Mouse (Mus musculus): ENCODE data around the gene Fcer2a. TPM values are rescaled to one million over a fixed set of nuclear protein-coding genes. Genes with fewer than 3 reads are reported as not detected.

The Fcer2a gene
- polyA plus RNA-seq, 1 experiment from 2014 or later = not detected

DNA sequence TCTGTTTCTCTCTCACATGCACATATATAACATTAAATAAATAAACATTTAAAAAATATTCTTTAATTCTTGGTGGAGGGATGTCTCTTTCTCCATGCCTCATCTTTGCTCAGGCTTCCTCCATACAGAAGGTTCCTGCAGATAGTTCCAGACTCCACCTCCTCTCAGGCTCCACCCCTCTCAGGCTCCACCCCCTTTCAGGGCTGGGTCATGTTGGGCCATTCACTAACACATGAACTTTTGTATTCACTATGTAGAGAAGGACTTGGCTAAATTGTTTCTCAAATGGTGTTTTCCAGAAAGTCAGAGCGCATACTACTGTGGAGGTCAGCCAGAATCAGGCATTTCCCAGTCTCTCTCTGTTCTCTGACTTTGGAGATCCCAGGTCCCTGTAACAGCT is 7.5 kb upstream of the Fcer2a start:
- Histone ChIP-seq H3K4me1 (replicated peaks) (no peaks in the 10 kb centered on the region), H3K27me3 (no peaks in the 10 kb centered on the region), H3K36me3 (no peaks in the 10 kb centered on the region), H3K4me3 (no peak overlapping the region), H3K9ac (no peak overlapping the region), H3K4me2 (no peak overlapping the region), H3K27ac (no peak overlapping the region), H3K9me3 (replicated peaks) (no peaks in the 10 kb centered on the region)
- 93% methylated on average over 1 of the region's 1 CpGs for WGBS
- ATAC-seq (replicated peaks; ENCODE audit: insufficient number of reproducible peaks, insufficient read depth, low FRiP score, low read depth) = no peak

DNA sequence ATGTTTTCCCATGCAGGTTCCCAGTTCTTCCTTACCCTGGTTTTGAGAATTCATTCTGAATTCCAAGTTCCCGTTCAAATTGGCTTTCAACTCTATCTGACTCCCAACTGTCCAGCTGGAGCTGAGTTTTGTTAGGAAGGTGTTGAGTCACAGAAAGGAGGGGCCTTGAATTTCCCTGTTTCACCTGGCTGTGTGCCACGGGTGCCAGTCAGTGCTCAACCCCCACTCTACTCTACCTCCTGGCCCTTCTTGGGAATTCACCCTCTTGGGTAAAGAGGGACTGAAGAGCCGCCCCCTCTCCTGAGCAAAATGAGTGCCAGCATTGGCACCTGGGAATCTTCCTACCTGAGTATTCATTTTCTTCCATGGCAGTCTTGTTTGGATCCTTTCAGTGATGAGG is 3.2 kb downstream of the Fcer2a start:
- no peak overlapping the region for H3K9ac ChIP-seq
- H3K36me3 ChIP-seq = no peaks in the 10 kb centered on the region
- ATAC-seq (replicated peaks; ENCODE audit: insufficient number of reproducible peaks, insufficient read depth, low FRiP score, low read depth) = no peak

DNA sequence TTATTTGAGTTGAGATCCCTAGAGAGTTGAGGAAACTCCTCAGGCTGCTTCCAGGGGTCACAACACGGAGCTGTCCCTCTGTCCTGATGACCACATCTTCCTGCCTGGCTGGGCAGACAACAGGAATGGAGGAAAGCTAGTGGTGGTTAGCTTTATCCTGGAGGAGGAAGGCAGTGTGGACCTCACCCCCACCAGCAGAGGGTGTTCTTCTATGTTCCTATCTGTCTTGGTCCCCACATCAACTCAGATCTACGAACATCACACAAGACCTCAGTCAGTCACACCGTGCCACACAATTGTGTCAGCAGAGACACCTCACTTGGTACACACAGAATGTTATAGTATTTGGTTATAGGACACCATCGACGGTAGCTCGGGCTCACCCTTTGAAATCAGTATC is 6.4 kb downstream of the Fcer2a start:
- Histone ChIP-seq H3K4me3 (no peak overlapping the region), H3K9ac (no peak overlapping the region), H3K4me2 (no peak overlapping the region), H3K9me3 (replicated peaks) (no peaks in the 10 kb centered on the region), H3K36me3 (no peaks in the 10 kb centered on the region), H3K27ac (no peak overlapping the region), H3K27me3 (no peaks in the 10 kb centered on the region), H3K4me1 (replicated peaks) (no peaks in the 10 kb centered on the region)
- WGBS = 71% methylated on average over 6 of the region's 6 CpGs
- no peak for ATAC-seq (replicated peaks; ENCODE audit: insufficient number of reproducible peaks, insufficient read depth, low FRiP score, low read depth)

More for the DNA sequence above, 3.2 kb downstream of the Fcer2a start:
- H3K4me1 ChIP-seq (replicated peaks) = no peaks in the 10 kb centered on the region
- no peaks in the 10 kb centered on the region for H3K9me3 ChIP-seq (replicated peaks)
- no peak overlapping the region for H3K4me3 ChIP-seq
- H3K27me3 ChIP-seq = no peaks in the 10 kb centered on the region
- H3K27ac ChIP-seq = no peak overlapping the region
- WGBS = 64% methylated on average over 3 of the region's 3 CpGs
- H3K4me2 ChIP-seq = no peak overlapping the region

DNA sequence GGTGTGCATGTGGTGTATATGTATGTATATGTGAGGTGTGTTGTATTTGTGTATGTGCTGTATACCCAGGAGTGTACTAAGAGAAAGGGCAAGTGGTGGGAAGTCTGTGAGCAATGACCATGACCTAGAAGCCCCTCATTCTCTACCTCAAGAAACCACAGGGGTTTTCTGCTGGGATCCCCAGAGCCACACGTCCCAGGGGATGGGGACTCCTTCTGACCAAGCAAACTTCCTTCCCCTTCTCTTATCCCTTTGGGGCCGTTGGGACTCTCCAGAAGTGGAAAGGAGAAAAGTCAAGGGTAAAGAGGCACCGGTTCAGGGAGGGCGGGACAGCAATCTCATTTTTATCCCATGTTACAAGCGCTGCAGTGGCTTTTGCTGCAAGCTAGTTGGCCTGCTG is 8.6 kb downstream of the Fcer2a start:
- H3K4me3 ChIP-seq = no peak overlapping the region
- 60% methylated on average over 5 of the region's 5 CpGs for WGBS
- H3K4me1 ChIP-seq (replicated peaks) = no peaks in the 10 kb centered on the region
- H3K9ac ChIP-seq = no peak overlapping the region
- ATAC-seq (replicated peaks; ENCODE audit: insufficient number of reproducible peaks, insufficient read depth, low FRiP score, low read depth) = no peak
- H3K27me3 ChIP-seq = no peaks in the 10 kb centered on the region
- H3K9me3 ChIP-seq (replicated peaks) = no peaks in the 10 kb centered on the region
- peaks cover 9% of the 10 kb centered on the region; the same call in 1 of the 2 replicates for H3K36me3 ChIP-seq
- no peak overlapping the region for H3K4me2 ChIP-seq
- H3K27ac ChIP-seq = no peak overlapping the region

DNA sequence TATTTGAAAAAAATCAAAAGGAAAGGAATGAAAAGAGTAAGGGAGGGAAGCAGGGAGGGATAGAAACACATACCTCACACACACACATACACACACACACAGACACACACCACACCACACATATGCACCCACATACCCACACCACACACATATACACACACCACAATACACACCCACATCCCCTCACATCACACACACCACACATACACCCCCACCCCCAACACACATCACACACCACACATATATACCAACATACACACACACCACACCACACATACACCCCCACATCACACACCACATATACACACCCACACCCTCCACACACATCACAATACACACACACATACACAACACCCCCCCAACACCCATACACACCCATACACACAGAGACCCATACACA is 9.4 kb downstream of the Fcer2a start:
- H3K4me2 ChIP-seq = no peak overlapping the region
- 0 out of 2 replicates have a peak, but pooled peaks have one; percentile 25 for ATAC-seq (replicated peaks; ENCODE audit: insufficient number of reproducible peaks, insufficient read depth, low FRiP score, low read depth)
- no peak overlapping the region for H3K27ac ChIP-seq
- no peak overlapping the region for H3K4me3 ChIP-seq
- H3K9ac ChIP-seq = no peak overlapping the region
- peaks cover 17% of the 10 kb centered on the region; the same call in 1 of the 2 replicates for H3K36me3 ChIP-seq
- H3K9me3 ChIP-seq (replicated peaks) = no peaks in the 10 kb centered on the region
- H3K4me1 ChIP-seq (replicated peaks) = no peaks in the 10 kb centered on the region
- H3K27me3 ChIP-seq = no peaks in the 10 kb centered on the region

DNA sequence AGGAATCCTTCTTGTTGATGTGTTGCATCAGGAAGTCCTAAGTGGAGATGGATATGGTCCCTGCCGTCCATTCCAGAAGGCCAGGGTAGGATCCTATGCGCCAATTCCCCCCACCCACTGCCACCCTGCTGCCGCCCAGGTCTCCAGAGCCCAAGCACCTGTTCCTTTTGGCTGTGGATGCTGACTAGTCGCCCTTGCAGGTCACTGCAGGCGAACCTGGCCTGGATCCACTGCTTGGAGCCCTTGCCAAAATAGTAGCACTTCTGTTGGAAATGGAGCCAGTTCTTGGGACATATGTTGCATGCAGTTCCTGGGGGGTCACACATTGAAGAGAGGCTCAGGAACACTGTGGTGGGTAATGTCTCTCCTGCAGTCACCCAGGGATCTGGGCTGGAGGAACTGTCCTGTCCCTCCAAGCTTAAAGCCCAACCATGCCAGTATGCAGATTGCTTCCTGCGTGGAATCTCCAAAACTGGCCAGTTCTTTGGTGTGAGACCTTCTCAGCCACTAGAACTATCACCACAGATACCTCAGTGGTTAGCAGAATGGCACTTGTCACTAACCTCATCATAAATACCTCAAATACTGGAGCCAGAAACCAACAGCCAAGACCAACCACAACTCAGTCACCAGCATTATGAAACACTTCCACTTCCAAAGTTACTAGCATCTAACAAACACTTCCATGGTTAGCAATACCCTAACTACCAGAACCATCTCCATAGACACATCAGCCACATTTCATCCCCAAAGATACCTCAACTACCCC is 10.4 kb downstream of the Fcer2a start:
- Histone ChIP-seq H3K27me3 (no peaks in the 10 kb centered on the region), H3K4me3 (no peak overlapping the region), H3K4me2 (no peak overlapping the region), H3K9ac (no peak overlapping the region), H3K36me3 (peaks cover 25% of the 10 kb centered on the region), H3K27ac (no peak overlapping the region), H3K9me3 (replicated peaks) (no peaks in the 10 kb centered on the region), H3K4me1 (replicated peaks) (no peaks in the 10 kb centered on the region)
- WGBS = 59% methylated on average over 6 of the region's 6 CpGs
- no peak for ATAC-seq (replicated peaks; ENCODE audit: insufficient number of reproducible peaks, insufficient read depth, low FRiP score, low read depth)

DNA sequence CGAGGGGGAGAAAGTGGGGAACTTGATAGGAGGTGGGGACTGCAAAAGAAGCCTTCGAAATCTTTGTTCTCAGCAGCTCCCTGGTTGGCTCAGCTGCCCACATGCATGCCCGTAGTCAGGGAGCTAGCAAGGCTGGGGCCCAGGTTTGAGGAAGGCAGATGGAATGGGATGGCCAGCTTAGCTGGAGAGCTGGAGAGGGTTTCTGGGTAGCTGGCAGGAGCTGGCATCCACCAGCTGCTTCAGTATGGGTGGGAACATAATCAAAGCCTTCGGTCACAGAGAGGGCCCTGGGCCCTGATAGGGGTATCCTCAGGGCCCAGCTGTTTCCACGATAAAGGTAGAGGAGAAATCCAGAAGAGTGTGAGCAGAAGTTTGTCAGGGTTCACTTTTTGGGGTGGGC is 11.5 kb downstream of the Fcer2a start:
- no peaks in the 10 kb centered on the region for H3K27me3 ChIP-seq
- no peak overlapping the region for H3K27ac ChIP-seq
- H3K9ac ChIP-seq = no peak overlapping the region
- no peaks in the 10 kb centered on the region for H3K9me3 ChIP-seq (replicated peaks)
- ATAC-seq (replicated peaks; ENCODE audit: insufficient number of reproducible peaks, insufficient read depth, low FRiP score, low read depth) = no peak
- H3K4me2 ChIP-seq = no peak overlapping the region
- peaks cover 25% of the 10 kb centered on the region for H3K36me3 ChIP-seq
- H3K4me1 ChIP-seq (replicated peaks) = peaks cover 7% of the 10 kb centered on the region
- H3K4me3 ChIP-seq = no peak overlapping the region
- 87% methylated on average over 5 of the region's 5 CpGs for WGBS

DNA sequence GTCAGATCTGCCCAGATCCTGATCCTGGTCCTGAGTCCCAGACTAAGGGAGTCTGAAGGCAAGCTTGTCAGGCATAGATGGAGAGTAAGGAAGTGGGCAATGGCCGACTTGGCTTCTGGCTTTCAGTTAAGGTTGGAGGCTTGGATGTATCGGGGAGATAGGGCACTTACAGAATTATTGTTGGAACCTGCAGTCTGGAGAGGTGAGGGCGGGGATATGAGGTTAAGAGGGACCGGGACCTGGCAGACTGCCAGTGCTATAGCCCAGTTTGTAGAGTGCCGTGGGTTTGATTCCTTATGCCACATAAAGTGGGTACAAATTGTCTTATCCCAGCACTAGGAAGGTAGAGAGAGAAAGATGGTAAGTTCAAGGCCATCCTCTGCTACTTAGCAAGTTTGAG is 14.3 kb downstream of the Fcer2a start:
- peaks cover 25% of the 10 kb centered on the region for H3K36me3 ChIP-seq
- H3K4me1 ChIP-seq (replicated peaks) = peaks cover 17% of the 10 kb centered on the region
- H3K4me2 ChIP-seq = no peak overlapping the region
- H3K27ac ChIP-seq = no peak overlapping the region
- no peak for ATAC-seq (replicated peaks; ENCODE audit: insufficient number of reproducible peaks, insufficient read depth, low FRiP score, low read depth)
- no peak overlapping the region for H3K4me3 ChIP-seq
- no peaks in the 10 kb centered on the region for H3K27me3 ChIP-seq
- WGBS = 79% methylated on average over 5 of the region's 5 CpGs
- H3K9ac ChIP-seq = no peak overlapping the region
- H3K9me3 ChIP-seq (replicated peaks) = no peaks in the 10 kb centered on the region

DNA sequence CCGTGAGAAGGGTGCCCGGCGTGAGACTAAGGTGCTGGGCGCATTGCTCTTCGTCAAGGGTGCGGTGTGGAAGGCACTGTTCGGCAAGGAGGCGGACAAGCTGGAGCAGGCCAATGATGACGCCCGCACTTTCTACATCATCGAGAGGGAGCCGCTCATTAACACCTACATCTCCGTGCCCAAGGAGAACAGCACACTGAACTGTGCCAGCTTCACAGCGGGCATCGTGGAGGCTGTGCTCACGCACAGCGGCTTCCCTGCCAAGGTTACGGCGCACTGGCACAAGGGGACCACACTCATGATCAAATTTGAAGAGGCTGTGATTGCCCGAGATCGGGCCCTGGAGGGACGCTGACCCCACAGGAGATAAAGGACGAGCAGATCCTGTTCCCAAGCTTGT is 14.7 kb downstream of the Fcer2a start:
- H3K4me2 ChIP-seq = no peak overlapping the region
- H3K27ac ChIP-seq = no peak overlapping the region
- no peak for ATAC-seq (replicated peaks; ENCODE audit: insufficient number of reproducible peaks, insufficient read depth, low FRiP score, low read depth)
- no peak overlapping the region for H3K4me3 ChIP-seq
- H3K27me3 ChIP-seq = no peaks in the 10 kb centered on the region
- peaks cover 17% of the 10 kb centered on the region for H3K4me1 ChIP-seq (replicated peaks)
- H3K9ac ChIP-seq = no peak overlapping the region
- H3K36me3 ChIP-seq = peaks cover 25% of the 10 kb centered on the region
- no peaks in the 10 kb centered on the region for H3K9me3 ChIP-seq (replicated peaks)
- WGBS = 93% methylated on average over 23 of the region's 23 CpGs

DNA sequence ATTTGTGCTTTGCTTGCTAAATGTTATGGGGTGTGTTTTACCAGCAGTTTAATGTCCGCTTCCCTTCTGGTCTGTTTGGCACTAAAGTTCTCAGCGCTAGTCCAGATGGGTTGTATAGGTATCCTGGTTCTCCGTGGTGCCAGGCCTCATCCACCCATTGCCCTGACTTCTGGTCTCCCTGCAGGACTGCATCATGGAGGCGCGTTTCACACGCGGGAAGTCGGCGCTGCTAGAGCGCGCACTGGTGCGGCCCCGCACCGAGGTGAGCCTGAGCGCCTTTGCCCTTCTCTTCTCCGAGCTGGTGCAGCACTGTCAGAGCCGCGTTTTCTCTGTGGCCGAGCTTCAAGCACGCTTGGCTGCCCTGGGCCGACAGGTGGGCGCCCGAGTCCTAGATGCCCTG is 15.1 kb downstream of the Fcer2a start:
- Histone ChIP-seq H3K4me1 (replicated peaks) (peaks cover 17% of the 10 kb centered on the region), H3K4me2 (no peak overlapping the region), H3K4me3 (no peak overlapping the region), H3K36me3 (peaks cover 25% of the 10 kb centered on the region), H3K9me3 (replicated peaks) (no peaks in the 10 kb centered on the region), H3K27me3 (no peaks in the 10 kb centered on the region), H3K27ac (no peak overlapping the region), H3K9ac (no peak overlapping the region)
- ATAC-seq (replicated peaks; ENCODE audit: insufficient number of reproducible peaks, insufficient read depth, low FRiP score, low read depth) = no peak
- WGBS = 96% methylated on average over 23 of the region's 23 CpGs

DNA sequence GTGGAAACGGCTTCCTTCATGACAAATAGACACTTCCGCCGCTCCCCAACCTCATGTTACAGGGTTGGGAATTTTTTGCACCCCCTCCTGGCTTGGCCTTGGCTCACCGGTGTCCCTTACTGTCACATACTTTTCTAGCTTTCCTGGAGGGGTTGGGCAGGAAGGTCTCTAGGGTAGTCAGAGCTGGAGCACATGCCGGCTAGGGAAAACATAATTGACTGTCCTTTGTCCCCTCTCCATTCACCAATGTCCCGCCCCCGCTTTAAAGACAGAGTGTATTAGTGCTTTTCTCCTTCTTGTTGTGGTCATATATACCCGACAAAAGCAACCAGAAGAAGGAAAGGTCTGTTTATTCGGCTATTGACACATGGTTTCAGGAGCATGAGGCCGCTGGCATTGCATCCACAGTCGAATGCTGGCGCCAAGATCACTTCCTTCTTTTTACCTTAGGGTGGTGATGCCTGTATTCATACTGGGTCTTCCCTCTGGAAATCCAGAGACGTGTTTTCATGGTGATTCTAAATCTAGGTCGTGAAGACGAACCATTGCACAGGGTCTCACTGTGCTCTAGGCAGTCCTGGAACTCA is 16.9 kb downstream of the Fcer2a start:
- Histone ChIP-seq H3K36me3 (peaks cover 25% of the 10 kb centered on the region), H3K27ac (peak overlapping the region; percentile 95), H3K27me3 (no peaks in the 10 kb centered on the region), H3K4me2 (peak overlapping the region; percentile 80), H3K9me3 (replicated peaks) (no peaks in the 10 kb centered on the region), H3K9ac (peak overlapping the region; percentile 95), H3K4me1 (replicated peaks) (peaks cover 21% of the 10 kb centered on the region), H3K4me3 (peak overlapping the region; percentile 98)
- WGBS = 3% methylated on average over 15 of the region's 15 CpGs
- ATAC-seq (replicated peaks; ENCODE audit: insufficient number of reproducible peaks, insufficient read depth, low FRiP score, low read depth) = 0 out of 2 replicates have a peak, but pooled peaks have one; percentile 0
